Mouse (Mus musculus) stomach, embryonic 16.5 days (tissue): Measurements from ENCODE around the gene Timm44. TPM values are rescaled to one million over a fixed set of nuclear protein-coding genes. Genes with fewer than 3 reads are reported as not detected.
"Not testable (repeated sequence)": the region's sequence is repeated elsewhere in the genome, so short reads cannot be mapped to it uniquely, and the experiment has no call there.

Experiments
- ATAC-seq: fragments of 200-750 bp; cut with Nextera tagmentation; 2 replicates; pipeline ENCODE4 v1.8.0; 2017; ENCODE audit warnings: moderate number of reproducible peaks, moderate TSS enrichment; ENCODE audit not compliant: insufficient read depth, low FRiP score
- H3K27ac ChIP-seq: fragments of 300-500 bp; sonication (generic); 2 replicates; pipeline ENCODE4 v1.5.1; 2014; ENCODE audit warnings: low read length
- H3K27me3 ChIP-seq: fragments of 300-500 bp; sonication (generic); 2 replicates; pipeline ENCODE4 v1.6.1; 2014; ENCODE audit warnings: low read length, control low read depth, mixed read lengths; ENCODE audit not compliant: control insufficient read depth, insufficient read depth
- H3K36me3 ChIP-seq: fragments of 300-500 bp; sonication (generic); 2 replicates; pipeline ENCODE4 v1.6.1; 2014; ENCODE audit warnings: low read length; ENCODE audit not compliant: control insufficient read depth, insufficient read depth
- H3K4me1 ChIP-seq: fragments of 300-500 bp; sonication (generic); 2 replicates; pipeline ENCODE4 v1.6.1; 2014; ENCODE audit warnings: low read length, control low read depth, mixed read lengths; ENCODE audit not compliant: control insufficient read depth, insufficient read depth
- H3K4me2 ChIP-seq: fragments of 300-500 bp; sonication (generic); 2 replicates; pipeline ENCODE4 v1.6.1; 2014; ENCODE audit warnings: low read depth, low read length, mixed read lengths
- H3K4me3 ChIP-seq: fragments of 300-500 bp; sonication (generic); replicated peaks from 2 replicates; pipeline ENCODE4 v1.5.1; 2014; ENCODE audit warnings: mild to moderate bottlenecking, low read length
- H3K9ac ChIP-seq: fragments of 300-500 bp; sonication (generic); 2 replicates; pipeline ENCODE4 v1.6.1; 2014; ENCODE audit warnings: low read length
- H3K9me3 ChIP-seq: fragments of 300-500 bp; sonication (generic); replicated peaks from 2 replicates; pipeline ENCODE4 v1.6.1; 2016; ENCODE audit warnings: low read length, control low read depth; ENCODE audit not compliant: control insufficient read depth
- WGBS: fragments of 180-500 bp; shearing (Covaris S2); extraction: QIAGEN DNeasy Blood & Tissue Kit; methylation state at CpG from one replicate; pipeline ENCODE4 v1.1.7; 2014; 5-methylcytosine and 5-hydroxymethylcytosine counted together
- polyA plus RNA-seq: library from polyadenylated mRNA; unstranded; fragments of >200 nt; fragmentation: Nextera tagmentation; extraction: Ambion mirVana; gene quantifications from 2 replicates; pipeline ENCODE4 v1.2.1, GENCODE M21; 2015

Timm44 gene
- polyA plus RNA-seq, 1 experiment from 2014 or later, result 67.2 TPM

DNA sequence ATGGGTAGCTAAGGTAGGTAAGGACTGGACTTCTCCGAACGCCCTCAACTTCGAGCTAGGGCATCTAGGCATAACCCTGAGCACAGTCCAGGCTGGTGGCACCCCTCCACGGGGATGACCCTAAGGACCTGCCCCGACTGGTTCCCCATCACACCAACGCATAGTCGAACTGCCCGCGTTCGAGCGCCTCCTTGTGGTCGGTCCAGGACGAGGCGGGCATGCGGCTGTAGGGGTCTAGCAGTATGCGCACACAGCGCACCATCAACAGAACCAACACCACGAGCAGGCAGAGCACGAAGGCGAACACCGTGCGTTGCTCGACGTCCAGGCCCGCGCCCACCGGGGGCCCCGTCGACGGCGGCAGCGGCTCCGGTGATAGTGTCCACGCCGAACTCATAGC is 17.5 kb downstream of the Timm44 start:
- no peaks in the 10 kb centered on the region for H3K9me3 ChIP-seq
- peak overlapping the region; percentile 78 for H3K27ac ChIP-seq
- peaks cover 21% of the 10 kb centered on the region for H3K4me1 ChIP-seq
- peak overlapping the region; percentile 80 for H3K9ac ChIP-seq
- ATAC-seq, result peak; percentile 48
- WGBS, result 3% methylated on average over 33 of the region's 35 CpGs
- peak overlapping the region; percentile 91 for H3K4me2 ChIP-seq
- H3K36me3 ChIP-seq, result peaks cover 9% of the 10 kb centered on the region
- peak overlapping the region; percentile 79 for H3K4me3 ChIP-seq
- H3K27me3 ChIP-seq, result no peaks in the 10 kb centered on the region

DNA sequence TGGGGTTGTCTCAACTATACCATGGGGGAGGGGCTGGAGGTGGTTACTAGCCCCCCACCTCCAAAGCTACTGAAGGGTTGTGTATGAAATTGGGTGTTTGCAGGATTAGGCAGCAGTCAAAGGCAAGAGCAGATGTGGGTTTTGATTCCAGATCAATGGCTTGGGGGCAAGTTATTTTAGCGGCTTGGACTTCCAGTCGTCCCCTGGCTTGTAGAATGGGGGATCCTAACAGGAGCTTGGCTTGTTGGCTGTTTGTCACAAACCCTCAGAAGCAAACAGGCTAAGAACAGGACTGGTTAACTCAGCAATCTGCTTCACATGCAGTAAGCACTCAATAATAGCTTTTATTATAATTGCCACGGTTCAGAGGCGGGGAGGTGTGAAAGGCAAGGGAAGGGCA is 18.4 kb downstream of the Timm44 start:
- Histone ChIP-seq H3K4me3 (no peak overlapping the region), H3K9me3 (no peaks in the 10 kb centered on the region), H3K36me3 (peaks cover 9% of the 10 kb centered on the region), H3K4me2 (0 out of 2 replicates have a peak overlapping the region, but pooled peaks have one; percentile 91), H3K27me3 (no peaks in the 10 kb centered on the region), H3K4me1 (peaks cover 24% of the 10 kb centered on the region), H3K27ac (peak overlapping the region; percentile 78), H3K9ac (peak overlapping the region; percentile 80)
- ATAC-seq, result no peak
- WGBS, result 79% methylated on average over 4 of the region's 4 CpGs

DNA sequence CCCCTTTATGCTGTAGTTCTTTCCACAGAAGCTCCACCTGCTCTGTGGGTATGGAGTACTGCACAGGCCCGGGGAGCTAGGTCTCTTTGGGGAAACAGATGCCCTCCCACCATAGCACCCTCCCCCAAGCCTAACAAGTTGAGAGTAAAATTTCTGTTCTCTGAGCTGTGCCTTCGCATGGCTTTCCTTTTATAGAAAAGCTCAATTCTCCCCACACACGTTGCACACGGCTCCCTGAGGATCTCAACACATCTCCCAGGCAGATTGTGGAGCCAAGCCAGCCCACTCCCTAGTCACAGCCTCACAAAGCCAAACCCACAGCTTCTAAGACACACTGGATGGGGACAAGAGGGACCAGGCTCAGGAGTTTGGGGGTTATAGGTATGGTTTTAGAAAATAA is 18.8 kb downstream of the Timm44 start:
- no peaks in the 10 kb centered on the region for H3K9me3 ChIP-seq
- H3K27ac ChIP-seq, result peak overlapping the region; percentile 78
- ATAC-seq, result no peak
- H3K27me3 ChIP-seq, result no peaks in the 10 kb centered on the region
- H3K4me1 ChIP-seq, result peaks cover 26% of the 10 kb centered on the region
- peaks cover 9% of the 10 kb centered on the region for H3K36me3 ChIP-seq
- no peak overlapping the region for H3K4me2 ChIP-seq
- WGBS, result 46% methylated on average over 4 of the region's 4 CpGs
- H3K4me3 ChIP-seq, result no peak overlapping the region
- H3K9ac ChIP-seq, result peak overlapping the region; percentile 80

DNA sequence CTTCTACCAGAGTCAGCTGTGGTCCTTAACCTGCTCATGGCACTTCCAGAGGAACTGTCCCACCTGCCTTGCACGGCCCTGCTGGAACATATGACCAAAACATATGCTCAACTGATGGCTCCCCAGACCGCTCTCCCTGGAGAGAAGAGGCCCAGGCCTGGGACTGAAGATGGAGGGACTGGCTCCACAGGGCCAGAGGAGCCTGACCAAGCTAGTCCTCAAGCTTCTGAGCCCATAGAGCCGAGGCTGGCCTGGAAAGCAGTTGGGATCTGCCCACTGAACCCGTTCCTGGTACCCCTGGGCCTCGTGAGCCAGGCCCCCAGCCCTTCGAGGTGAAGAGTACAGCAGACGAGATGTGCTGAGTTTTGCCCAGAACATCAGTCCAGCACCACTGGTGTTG is 20.2 kb downstream of the Timm44 start:
- not testable (repeated sequence) for H3K4me3 ChIP-seq, H3K9ac ChIP-seq, ATAC-seq, H3K27ac ChIP-seq, H3K9me3 ChIP-seq, H3K27me3 ChIP-seq, H3K36me3 ChIP-seq, H3K4me2 ChIP-seq
- WGBS, result 81% methylated on average over 7 of the region's 7 CpGs
- H3K4me1 ChIP-seq, result peaks cover 26% of the 10 kb centered on the region

- H3K4me2 ChIP-seq, result peak overlapping the region; percentile 81
Observed at GRCm38 (mm10) chr8:4254001-4254400, 21.7 kb downstream of the Timm44 start.

GRCm38 (mm10) chr8:4252934-4253841 is 22.5 kb downstream of the Timm44 start, which contains the start of gene Snapc2:
Gene Snapc2 (plus strand): TSS chr8:4253080.
- H3K9me3 ChIP-seq, result no peaks in the 10 kb centered on the region
- H3K9ac ChIP-seq, result peak within 1 kb of the TSS; percentile 96
- H3K4me1 ChIP-seq, result peaks cover 18% of the 10 kb centered on the region
- H3K27me3 ChIP-seq, result no peaks in the 10 kb centered on the region
- peak within 1 kb of the TSS; percentile 93 for H3K4me3 ChIP-seq
- peak; percentile 92 for ATAC-seq
- H3K36me3 ChIP-seq, result peaks cover 5% of the 10 kb centered on the region
- under 1% methylated on average over 69 of the region's 69 CpGs for WGBS
- peak within 1 kb of the TSS; percentile 91 for H3K27ac ChIP-seq
- H3K4me2 ChIP-seq, result peak within 1 kb of the TSS; percentile 81

More at GRCm38 (mm10) chr8:4254001-4254400, 21.7 kb downstream of the Timm44 start:
- Histone ChIP-seq H3K4me3 (peak overlapping the region; percentile 93), H3K4me1 (peaks cover 19% of the 10 kb centered on the region), H3K36me3 (peaks cover 5% of the 10 kb centered on the region), H3K27me3 (no peaks in the 10 kb centered on the region), H3K9ac (0 out of 2 replicates have a peak overlapping the region, but pooled peaks have one; percentile 46), H3K27ac (peak overlapping the region; percentile 91), H3K9me3 (no peaks in the 10 kb centered on the region)
- no peak for ATAC-seq
- 61% methylated on average over 6 of the region's 6 CpGs for WGBS

GRCm38 (mm10) chr8:4252116-4252760 is 23.5 kb downstream of the Timm44 start:
- 40% methylated on average over 8 of the region's 8 CpGs for WGBS
- Histone ChIP-seq H3K9ac (peak overlapping the region; percentile 96), H3K4me1 (peaks cover 12% of the 10 kb centered on the region), H3K36me3 (peaks cover 5% of the 10 kb centered on the region), H3K9me3 (no peaks in the 10 kb centered on the region), H3K27ac (peak overlapping the region; percentile 58; the same call in 1 of the 2 replicates), H3K4me3 (peak overlapping the region; percentile 93), H3K4me2 (peak overlapping the region; percentile 81), H3K27me3 (no peaks in the 10 kb centered on the region)
- no peak for ATAC-seq

- H3K9ac ChIP-seq, result no peak overlapping the region
- peak; percentile 33; the same call in 1 of the 2 replicates for ATAC-seq
- H3K27me3 ChIP-seq, result no peaks in the 10 kb centered on the region
- H3K4me2 ChIP-seq, result no peak overlapping the region
- peaks cover 12% of the 10 kb centered on the region; the same call in 1 of the 2 replicates for H3K36me3 ChIP-seq
- H3K4me1 ChIP-seq, result peaks cover 12% of the 10 kb centered on the region
- H3K27ac ChIP-seq, result no peak overlapping the region
- H3K9me3 ChIP-seq, result no peaks in the 10 kb centered on the region
- 39% methylated on average over 26 of the region's 26 CpGs for whole genome bisulfite sequencing
- H3K4me3 ChIP-seq, result no peak overlapping the region
Observed at GRCm38 (mm10) chr8:4250306-4250970, 25.3 kb downstream of the Timm44 start.
